ENCODE assay signal across 8 mouse cellular contexts in the genomic region with DNA sequence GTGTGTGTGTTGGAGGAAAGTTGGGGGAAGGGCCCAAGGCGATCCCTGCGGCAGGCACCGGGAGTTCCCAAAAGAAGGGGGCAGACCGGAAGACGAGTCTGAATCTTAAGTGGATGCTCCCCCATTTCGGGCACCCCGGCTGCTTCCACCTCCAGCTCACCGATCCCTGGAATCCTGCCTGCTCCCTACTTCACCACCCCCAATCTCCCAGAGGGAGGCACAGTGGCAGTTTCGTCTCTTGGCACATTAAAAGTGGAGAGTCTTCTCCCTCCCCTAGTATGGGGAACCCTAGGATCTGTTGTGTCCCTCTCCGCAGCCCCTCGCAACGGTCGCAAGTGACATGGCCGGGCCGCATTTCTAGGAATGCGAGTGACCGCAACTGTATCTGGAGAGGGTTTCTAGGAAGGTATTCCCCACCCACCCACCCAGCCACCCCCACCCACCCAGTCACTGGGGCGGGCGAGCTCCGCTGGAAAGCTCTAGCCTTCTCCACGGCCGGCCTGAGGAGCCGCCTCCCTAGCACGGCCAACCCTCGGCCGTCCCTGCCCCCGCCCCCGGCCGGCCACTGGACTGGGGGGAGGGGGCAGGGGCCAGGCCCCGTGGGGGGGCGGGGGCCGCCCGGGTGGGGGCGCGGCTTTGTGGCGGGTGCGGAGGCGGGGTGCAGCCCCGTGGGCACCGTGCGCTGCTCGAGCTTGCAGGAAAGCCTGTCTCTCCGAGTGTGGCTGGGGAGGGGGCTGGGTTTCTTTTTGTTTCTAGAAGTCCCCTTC.
DNase-seq lines count a peak whose midpoint lies in the region; ATAC-seq and TF ChIP-seq lines count a peak whose summit lies in the region.

No protein-coding gene starts in this region.

- H3K36me3 ChIP-seq in hindbrain, embryonic 11.5 days (ENCODE audit: control insufficient read depth, insufficient read depth, low read length) = no peaks in the 10 kb centered on the region
- no peaks in the 10 kb centered on the region for H3K36me3 ChIP-seq in limb, embryonic 10.5 days
- no peaks in the 10 kb centered on the region for H3K36me3 ChIP-seq in midbrain, embryonic 14.5 days (ENCODE audit: control insufficient read depth, insufficient read depth, low read length)
- no peaks in the 10 kb centered on the region for H3K36me3 ChIP-seq in stomach, postnatal 0 days (ENCODE audit: control insufficient read depth, insufficient read depth, low read length)

- H3K27ac ChIP-seq in hindbrain, embryonic 11.5 days (ENCODE audit: low read depth, low read length) = no peak overlapping the region
- H3K27ac ChIP-seq in limb, embryonic 10.5 days = peak overlapping the region; percentile 87
- no peak overlapping the region for H3K27ac ChIP-seq in midbrain, embryonic 14.5 days (replicated peaks; ENCODE audit: low read depth, low read length)
- H3K27ac ChIP-seq in stomach, postnatal 0 days (replicated peaks) = peak overlapping the region; percentile 77; the same call in 1 of the 2 replicates

- TF ChIP-seq EP300 in stomach, postnatal 0 days (optimal IDR thresholded peaks at IDR 0.05) = no peak

- TF ChIP-seq CTCF in stomach, postnatal 0 days (IDR thresholded peaks at IDR 0.05; ENCODE audit: low read depth) = no peak

- DNase-seq in kidney, adult 11 months = peak; percentile 25
- no peak for DNase-seq in kidney, adult 9 months
- DNase-seq in cerebellum, adult 9-10 months = peak; percentile 46
- DNase-seq in frontal cortex, postnatal 14 days (ENCODE audit: low spot score in 2 of 2) = peak; percentile 51 to 53
- peak; percentile 52 for DNase-seq in hindbrain, embryonic 11.5 days (ENCODE audit: low spot score)
- peak; percentile 58 for DNase-seq in limb, embryonic 10.5 days (ENCODE audit: low spot score)
- peak; percentile 69 for DNase-seq in midbrain, embryonic 14.5 days
- peak; percentile 68 for DNase-seq in stomach, postnatal 0 days (ENCODE audit: low spot score)

- WGBS in hindbrain, embryonic 11.5 days = 0% methylated on average over 23 of the region's 43 CpGs
- WGBS in limb, embryonic 10.5 days = 0% methylated on average over 36 of the region's 43 CpGs
- under 1% methylated on average over 33 of the region's 43 CpGs for WGBS in midbrain, embryonic 14.5 days
- WGBS in stomach, postnatal 0 days = 0% methylated on average over 25 of the region's 43 CpGs

- peak overlapping the region; percentile 99 for H3K4me2 ChIP-seq in hindbrain, embryonic 11.5 days (replicated peaks; ENCODE audit: low read depth, low read length)
- peak overlapping the region; percentile 99 for H3K4me2 ChIP-seq in midbrain, embryonic 14.5 days (ENCODE audit: low read length)
- peak overlapping the region; percentile 98 for H3K4me2 ChIP-seq in stomach, postnatal 0 days (replicated peaks; ENCODE audit: low read depth)

- H3K4me3 ChIP-seq in hindbrain, embryonic 11.5 days (ENCODE audit: low read depth, low read length) = peak overlapping the region; percentile 79
- peak overlapping the region; percentile 80 for H3K4me3 ChIP-seq in limb, embryonic 10.5 days
- peak overlapping the region; percentile 70 for H3K4me3 ChIP-seq in midbrain, embryonic 14.5 days (replicated peaks; ENCODE audit: low read depth, low read length)
- H3K4me3 ChIP-seq in stomach, postnatal 0 days (ENCODE audit: low read depth, low read length) = peak overlapping the region; percentile 71

- peaks cover 33% of the 10 kb centered on the region for H3K27me3 ChIP-seq in hindbrain, embryonic 11.5 days (ENCODE audit: control insufficient read depth, insufficient read depth, low read length)
- H3K27me3 ChIP-seq in limb, embryonic 10.5 days (ENCODE audit: low read depth, poor library complexity, severe bottlenecking) = peaks cover 77% of the 10 kb centered on the region
- peaks cover 17% of the 10 kb centered on the region for H3K27me3 ChIP-seq in midbrain, embryonic 14.5 days (ENCODE audit: control insufficient read depth, insufficient read depth, low read length)
- no peaks in the 10 kb centered on the region for H3K27me3 ChIP-seq in stomach, postnatal 0 days (ENCODE audit: control insufficient read depth, insufficient read depth, low read length)

- ATAC-seq in hindbrain, embryonic 11.5 days (ENCODE audit: low FRiP score) = peak; percentile 79
- ATAC-seq in midbrain, embryonic 14.5 days (ENCODE audit: low FRiP score, low TSS enrichment) = peak; percentile 56
- ATAC-seq in stomach, postnatal 0 days (ENCODE audit: low FRiP score, low TSS enrichment) = peak; percentile 82

- no peaks in the 10 kb centered on the region for H3K4me1 ChIP-seq in hindbrain, embryonic 11.5 days (replicated peaks; ENCODE audit: control insufficient read depth, insufficient read depth, low read length)
- H3K4me1 ChIP-seq in limb, embryonic 10.5 days = peaks cover 22% of the 10 kb centered on the region
- peaks cover 19% of the 10 kb centered on the region for H3K4me1 ChIP-seq in midbrain, embryonic 14.5 days (ENCODE audit: control insufficient read depth, insufficient read depth, low read length)
- H3K4me1 ChIP-seq in stomach, postnatal 0 days (replicated peaks; ENCODE audit: control insufficient read depth, insufficient read depth) = no peaks in the 10 kb centered on the region

- no peaks in the 10 kb centered on the region for H3K9me3 ChIP-seq in hindbrain, embryonic 11.5 days (ENCODE audit: control insufficient read depth, low read length)
- no peaks in the 10 kb centered on the region for H3K9me3 ChIP-seq in limb, embryonic 10.5 days (replicated peaks)
- no peaks in the 10 kb centered on the region for H3K9me3 ChIP-seq in midbrain, embryonic 14.5 days (ENCODE audit: control insufficient read depth, low read length)
- H3K9me3 ChIP-seq in stomach, postnatal 0 days (ENCODE audit: control insufficient read depth, low read length) = no peaks in the 10 kb centered on the region

- H3K9ac ChIP-seq in hindbrain, embryonic 11.5 days (ENCODE audit: low read depth, low read length) = peak overlapping the region; percentile 69
- peak overlapping the region; percentile 75 for H3K9ac ChIP-seq in midbrain, embryonic 14.5 days (replicated peaks; ENCODE audit: low read length)
- peak overlapping the region; percentile 77 for H3K9ac ChIP-seq in stomach, postnatal 0 days (ENCODE audit: low read length)

Comparison
In these comparisons a context has a peak if more than half of its experiments do, and no peak if none do; other contexts are left out.
1. H3K27ac ChIP-seq: peak in limb, embryonic 10.5 days (single experiment) and stomach, postnatal 0 days (single experiment); none in hindbrain, embryonic 11.5 days (single experiment) and midbrain, embryonic 14.5 days (single experiment).
2. Peak in every context shown above with its lines, with median percentiles within 50 percentile points of each other: ATAC-seq, H3K4me2 ChIP-seq, H3K4me3 ChIP-seq and H3K9ac ChIP-seq.